Mouse (Mus musculus): ENCODE data around the gene Elavl2.

Elavl2 gene

GRCm38 (mm10) chr4:91213917-91214316 lies 186.7 kb downstream of the Elavl2 start:
- in situ Hi-C loops (cut with MboI, MseI), result no loop called here

DNA sequence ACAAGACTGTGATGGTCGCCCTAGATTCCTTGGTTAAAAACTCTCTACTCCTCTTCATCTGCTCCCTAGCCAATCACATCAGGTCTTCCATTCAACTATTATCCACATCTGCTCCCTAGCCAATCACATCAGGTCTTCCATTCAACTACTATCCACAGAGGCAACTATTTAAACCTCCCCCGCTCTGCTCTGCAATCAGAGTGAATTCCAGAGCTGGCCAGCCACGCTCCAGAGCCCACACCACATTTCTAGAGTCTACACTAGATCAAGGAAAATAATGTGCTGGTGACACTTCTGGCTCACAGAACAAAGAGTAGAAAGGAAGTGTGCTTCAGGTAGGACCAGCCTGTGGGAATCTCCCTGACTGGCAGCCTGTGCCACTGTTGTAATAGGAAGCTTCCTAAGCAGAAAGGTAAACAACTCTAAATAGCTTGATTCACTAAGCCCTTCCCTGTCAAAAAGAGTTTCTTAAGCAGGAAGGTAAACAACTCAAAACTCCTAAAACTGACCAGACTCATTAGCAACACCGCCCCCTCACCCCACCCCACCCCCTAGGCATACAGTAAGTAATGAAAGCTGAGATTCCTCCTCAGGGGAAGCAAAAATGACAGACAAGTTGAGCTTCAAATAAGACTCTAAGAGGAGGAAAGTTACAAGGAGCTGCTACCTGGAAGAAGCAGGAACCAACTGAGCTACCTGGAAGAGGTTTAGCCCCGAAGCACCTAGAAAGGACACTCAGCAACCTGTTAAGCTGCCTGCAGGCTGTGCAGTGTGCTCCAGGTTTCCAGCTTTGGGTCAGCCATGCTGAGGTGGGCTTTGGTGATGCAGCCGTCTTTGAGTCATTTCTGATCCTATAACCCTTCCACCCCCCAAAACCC lies 191.9 kb downstream of the Elavl2 start:
- in situ Hi-C loops (cut with MboI, MseI), result no loop called here

Data from T-helper 2 cell (primary cell).